Mouse (Mus musculus) kidney, embryonic 14.5 days (tissue): Measurements from ENCODE around the gene Dpp9. TPM values are rescaled to one million over a fixed set of nuclear protein-coding genes. Genes with fewer than 3 reads are reported as not detected.
A peak's percentile ranks its signal among the peaks of the same experiment; 100 is the strongest.

Source experiments
- ATAC-seq: fragments of 200-750 bp; cut with Nextera tagmentation; 2 replicates; pipeline ENCODE4 v1.8.0; 2017; ENCODE audit warnings: moderate number of reproducible peaks, mild to moderate bottlenecking, moderate TSS enrichment, moderate library complexity; ENCODE audit not compliant: low FRiP score, low TSS enrichment
- H3K27ac ChIP-seq: fragments of 300-500 bp; sonication (generic); 2 replicates; pipeline ENCODE4 v1.5.1; 2014; ENCODE audit warnings: low read depth, mild to moderate bottlenecking, low read length, moderate library complexity, mixed read lengths
- H3K27me3 ChIP-seq: fragments of 300-500 bp; sonication (generic); 2 replicates; pipeline ENCODE4 v1.6.1; 2014; ENCODE audit warnings: mild to moderate bottlenecking, low read length; ENCODE audit not compliant: control insufficient read depth, insufficient read depth
- H3K36me3 ChIP-seq: fragments of 300-500 bp; sonication (generic); 2 replicates; pipeline ENCODE4 v1.6.1; 2014; ENCODE audit warnings: low read length, mixed read lengths; ENCODE audit not compliant: control insufficient read depth, insufficient read depth
- H3K4me1 ChIP-seq: fragments of 300-500 bp; sonication (generic); 2 replicates; pipeline ENCODE4 v1.6.1; 2014; ENCODE audit warnings: low read length, mixed read lengths; ENCODE audit not compliant: control insufficient read depth, insufficient read depth
- H3K4me2 ChIP-seq: fragments of 300-500 bp; sonication (generic); replicated peaks from 2 replicates; pipeline ENCODE4 v1.6.1; 2014; ENCODE audit warnings: low read depth, mild to moderate bottlenecking, low read length
- H3K4me3 ChIP-seq: fragments of 300-500 bp; sonication (generic); 2 replicates; pipeline ENCODE4 v1.5.1; 2014; ENCODE audit warnings: mild to moderate bottlenecking, low read length
- H3K9ac ChIP-seq: fragments of 300-500 bp; sonication (generic); 2 replicates; pipeline ENCODE4 v1.6.1; 2014; ENCODE audit warnings: low read depth, mild to moderate bottlenecking, low read length, moderate library complexity
- H3K9me3 ChIP-seq: fragments of 300-500 bp; sonication (generic); 2 replicates; pipeline ENCODE4 v1.6.1; 2016; ENCODE audit warnings: low read length; ENCODE audit not compliant: control insufficient read depth
- WGBS: fragments of 180-500 bp; shearing (Covaris S2); extraction: QIAGEN DNeasy Blood & Tissue Kit; methylation state at CpG from one replicate; pipeline ENCODE4 v1.1.7; 2014; 5-methylcytosine and 5-hydroxymethylcytosine counted together
- polyA plus RNA-seq: library from polyadenylated mRNA; unstranded; fragments of >200 nt; fragmentation: Nextera tagmentation; extraction: Ambion mirVana; gene quantifications from 2 replicates; pipeline ENCODE4 v1.2.1, GENCODE M21; 2014

Dpp9 gene
- polyA plus RNA-seq, 1 experiment from 2014 or later, result 40.3 TPM

GRCm38 (mm10) chr17:56175416-56175815 lies 43.3 kb downstream of the Dpp9 start:
- Histone ChIP-seq H3K9me3 (no peaks in the 10 kb centered on the region), H3K27ac (no peak overlapping the region), H3K4me3 (no peak overlapping the region), H3K36me3 (peaks cover 40% of the 10 kb centered on the region), H3K4me1 (no peaks in the 10 kb centered on the region), H3K27me3 (no peaks in the 10 kb centered on the region), H3K9ac (no peak overlapping the region), H3K4me2 (no peak overlapping the region)
- WGBS, result 100% methylated on average over 3 of the region's 3 CpGs
- ATAC-seq, result no peak

DNA sequence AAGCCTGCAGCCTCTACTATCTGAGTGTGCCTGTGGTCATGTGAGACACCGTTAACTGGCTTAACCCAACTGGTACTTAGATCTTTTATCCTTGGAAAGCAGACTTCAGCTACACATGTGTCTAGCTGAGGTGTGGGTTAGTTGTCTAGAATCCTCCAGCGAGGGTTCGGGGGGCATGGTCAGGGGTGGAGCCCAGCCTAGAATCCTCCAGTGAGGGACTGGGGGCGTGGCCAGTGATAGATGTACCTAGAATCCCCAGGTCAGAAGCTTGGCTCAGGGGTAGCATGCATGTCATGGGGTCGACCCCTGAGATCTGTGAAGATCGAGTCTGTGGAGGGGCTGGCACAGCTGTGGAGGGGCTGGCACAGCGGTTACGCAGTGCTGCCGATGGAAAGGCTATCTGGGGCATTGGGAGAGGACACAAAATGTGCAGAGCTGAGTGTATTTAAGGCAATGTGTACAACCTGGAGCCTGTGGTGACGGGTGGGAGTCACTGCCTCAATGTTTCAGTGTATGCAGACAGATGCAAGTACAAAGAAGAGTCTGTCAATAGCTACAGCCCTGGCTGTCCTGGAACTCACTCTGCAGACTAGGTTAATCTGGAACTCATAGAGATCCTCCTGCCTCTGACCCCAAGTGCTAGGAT lies 45.2 kb downstream of the Dpp9 start:
- 54% methylated on average over 10 of the region's 10 CpGs for WGBS
- no peaks in the 10 kb centered on the region for H3K9me3 ChIP-seq
- peaks cover 26% of the 10 kb centered on the region for H3K36me3 ChIP-seq

DNA sequence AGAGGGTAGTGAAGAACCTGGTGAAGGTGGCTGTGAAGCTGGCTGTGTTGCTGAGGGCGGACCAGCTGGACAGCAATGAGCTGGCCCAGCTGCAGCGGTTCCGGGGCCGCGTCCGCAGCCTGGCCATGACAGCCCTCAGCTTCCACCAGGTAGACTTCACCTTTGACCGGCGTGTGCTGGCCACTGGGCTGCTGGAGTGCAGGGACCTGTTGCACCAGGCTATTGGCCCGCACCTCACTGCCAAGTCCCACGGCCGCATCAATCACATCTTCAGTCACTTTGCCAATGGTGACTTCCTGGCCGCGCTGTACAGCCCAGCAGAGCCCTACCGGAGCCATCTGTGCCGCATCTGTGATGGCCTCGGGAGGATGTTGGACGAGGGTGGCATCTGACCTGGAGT lies 46.8 kb downstream of the Dpp9 start:
- H3K27ac ChIP-seq, result no peak overlapping the region
- no peaks in the 10 kb centered on the region for H3K27me3 ChIP-seq
- no peak overlapping the region for H3K4me2 ChIP-seq
- H3K4me3 ChIP-seq, result no peak overlapping the region
- H3K4me1 ChIP-seq, result no peaks in the 10 kb centered on the region
- H3K9ac ChIP-seq, result no peak overlapping the region
- H3K36me3 ChIP-seq, result peaks cover 12% of the 10 kb centered on the region
- WGBS, result 89% methylated on average over 17 of the region's 17 CpGs
- ATAC-seq, result no peak
- no peaks in the 10 kb centered on the region for H3K9me3 ChIP-seq

More for the DNA sequence above, 45.2 kb downstream of the Dpp9 start:
- no peak for ATAC-seq
- Histone ChIP-seq H3K27ac (no peak overlapping the region), H3K27me3 (no peaks in the 10 kb centered on the region), H3K4me3 (no peak overlapping the region), H3K9ac (no peak overlapping the region), H3K4me2 (no peak overlapping the region), H3K4me1 (no peaks in the 10 kb centered on the region)

- 78% methylated on average over 9 of the region's 9 CpGs for WGBS
- peaks cover 8% of the 10 kb centered on the region for H3K36me3 ChIP-seq
- no peaks in the 10 kb centered on the region for H3K4me1 ChIP-seq
- no peak for ATAC-seq
- H3K4me2 ChIP-seq, result no peak overlapping the region
- no peak overlapping the region for H3K9ac ChIP-seq
- no peaks in the 10 kb centered on the region for H3K9me3 ChIP-seq
- no peak overlapping the region for H3K4me3 ChIP-seq
- no peak overlapping the region for H3K27ac ChIP-seq
- no peaks in the 10 kb centered on the region for H3K27me3 ChIP-seq
These were observed 47.2 kb downstream of the Dpp9 start for GRCm38 (mm10) chr17:56171456-56171855.

GRCm38 (mm10) chr17:56170636-56171035 lies 48.1 kb downstream of the Dpp9 start:
- 66% methylated on average over 10 of the region's 10 CpGs for WGBS
- no peak overlapping the region for H3K9ac ChIP-seq
- H3K27ac ChIP-seq, result no peak overlapping the region
- H3K4me3 ChIP-seq, result no peak overlapping the region
- no peaks in the 10 kb centered on the region for H3K9me3 ChIP-seq
- 0 out of 2 replicates have a peak, but pooled peaks cover 4% of the 10 kb centered on the region for H3K36me3 ChIP-seq
- no peaks in the 10 kb centered on the region for H3K27me3 ChIP-seq
- H3K4me2 ChIP-seq, result no peak overlapping the region
- no peaks in the 10 kb centered on the region for H3K4me1 ChIP-seq
- ATAC-seq, result no peak

- Histone ChIP-seq H3K36me3 (0 out of 2 replicates have a peak, but pooled peaks cover 3% of the 10 kb centered on the region), H3K9ac (no peak overlapping the region), H3K4me1 (no peaks in the 10 kb centered on the region), H3K27ac (peak overlapping the region; percentile 30; the same call in 1 of the 2 replicates), H3K27me3 (no peaks in the 10 kb centered on the region), H3K4me2 (no peak overlapping the region), H3K9me3 (no peaks in the 10 kb centered on the region), H3K4me3 (no peak overlapping the region)
- ATAC-seq, result no peak
- 57% methylated on average over 6 of the region's 6 CpGs for WGBS
These were observed 48.9 kb downstream of the Dpp9 start for GRCm38 (mm10) chr17:56169830-56170229.

DNA sequence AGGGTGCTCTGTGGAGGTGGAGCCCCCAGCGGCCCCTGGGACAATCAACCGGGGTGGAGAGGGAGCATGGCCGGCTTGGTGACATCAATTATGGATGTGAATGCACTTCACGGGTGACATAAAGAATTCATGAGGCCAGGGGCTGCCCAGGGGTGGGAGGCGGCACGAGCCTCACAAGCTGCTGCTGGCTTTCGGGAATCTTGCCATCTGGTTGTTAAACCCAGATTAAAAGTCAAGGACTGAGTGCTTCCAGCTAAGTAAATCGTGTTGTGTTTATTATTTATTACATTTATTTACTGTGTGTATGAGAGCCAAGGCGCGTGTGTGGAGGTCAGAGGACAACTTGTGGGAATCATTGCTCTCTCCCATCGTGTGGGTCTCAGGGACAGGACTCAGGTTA lies 53.0 kb downstream of the Dpp9 start:
- Histone ChIP-seq H3K27ac (no peak overlapping the region), H3K9me3 (no peaks in the 10 kb centered on the region), H3K9ac (no peak overlapping the region), H3K27me3 (peaks cover 3% of the 10 kb centered on the region; the same call in 1 of the 2 replicates), H3K4me2 (no peak overlapping the region), H3K4me3 (no peak overlapping the region), H3K36me3 (no peaks in the 10 kb centered on the region), H3K4me1 (peaks cover 11% of the 10 kb centered on the region)
- WGBS, result 52% methylated on average over 11 of the region's 11 CpGs
- no peak for ATAC-seq

DNA sequence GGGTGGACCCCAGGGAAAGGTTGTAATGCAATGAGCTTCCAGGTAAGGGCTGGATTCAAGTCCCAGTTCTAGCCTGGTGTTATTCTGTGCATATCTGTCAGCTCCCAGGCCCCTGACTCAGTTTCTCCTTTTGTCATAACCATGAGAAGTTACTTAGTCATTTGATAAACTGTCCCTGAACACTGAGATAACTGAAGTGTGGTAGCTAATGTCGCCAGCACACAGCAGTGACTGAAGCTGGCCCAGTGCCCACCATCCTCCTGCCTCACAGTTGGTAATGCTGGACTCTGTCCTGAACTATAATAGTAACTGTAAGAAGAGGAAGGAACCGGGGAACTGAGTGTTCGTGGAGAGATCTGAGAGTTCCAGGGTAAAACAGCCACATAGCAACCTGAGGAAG lies 54.2 kb downstream of the Dpp9 start:
- Histone ChIP-seq H3K27me3 (peaks cover 3% of the 10 kb centered on the region; the same call in 1 of the 2 replicates), H3K4me2 (no peak overlapping the region), H3K4me1 (peaks cover 11% of the 10 kb centered on the region), H3K9ac (no peak overlapping the region), H3K27ac (no peak overlapping the region), H3K36me3 (no peaks in the 10 kb centered on the region), H3K9me3 (no peaks in the 10 kb centered on the region), H3K4me3 (no peak overlapping the region)
- WGBS, result 83% methylated on average over 3 of the region's 3 CpGs
- no peak for ATAC-seq

GRCm38 (mm10) chr17:56163523-56164102 lies 55.1 kb downstream of the Dpp9 start:
- H3K4me3 ChIP-seq, result peak overlapping the region; percentile 41; the same call in 1 of the 2 replicates
- ATAC-seq, result no peak
- H3K4me1 ChIP-seq, result peaks cover 15% of the 10 kb centered on the region
- H3K9me3 ChIP-seq, result no peaks in the 10 kb centered on the region
- WGBS, result 75% methylated on average over 6 of the region's 6 CpGs
- H3K27me3 ChIP-seq, result peaks cover 8% of the 10 kb centered on the region; the same call in 1 of the 2 replicates
- H3K9ac ChIP-seq, result no peak overlapping the region
- H3K27ac ChIP-seq, result no peak overlapping the region
- H3K36me3 ChIP-seq, result no peaks in the 10 kb centered on the region
- peak overlapping the region; percentile 76 for H3K4me2 ChIP-seq
